Mouse (Mus musculus) embryonic facial prominence, embryonic 11.5 days (tissue): ENCODE data around the gene Ank3. TPM values are rescaled to one million over a fixed set of nuclear protein-coding genes. Genes with fewer than 3 reads are reported as not detected.

Source experiments
- ATAC-seq: fragments of 200-750 bp; cut with Nextera tagmentation; replicated peaks from 2 replicates; pipeline ENCODE4 v1.8.0; 2017; ENCODE audit warnings: low read depth; ENCODE audit not compliant: insufficient number of reproducible peaks, low FRiP score, low TSS enrichment
- DNase-seq: peaks from one replicate; pipeline ENCODE4 v3.0.0-alpha.2; 2015; ENCODE audit warnings: low spot score
- H3K27ac ChIP-seq: fragments of 300-500 bp; sonication (generic); replicated peaks from 2 replicates; pipeline ENCODE4 v1.5.1; 2014; ENCODE audit warnings: mild to moderate bottlenecking, low read depth, low read length, control low read depth
- H3K27me3 ChIP-seq: fragments of 300-500 bp; sonication (generic); 2 replicates; pipeline ENCODE4 v1.6.1; 2014; ENCODE audit warnings: mild to moderate bottlenecking, low read length, moderate library complexity, mixed read lengths; ENCODE audit not compliant: control insufficient read depth, insufficient read depth
- H3K36me3 ChIP-seq: fragments of 300-500 bp; sonication (generic); replicated peaks from 2 replicates; pipeline ENCODE4 v1.6.1; 2014; ENCODE audit warnings: low read depth, mild to moderate bottlenecking, low read length, moderate library complexity, mixed read lengths; ENCODE audit not compliant: control insufficient read depth, insufficient read depth
- H3K4me1 ChIP-seq: fragments of 300-500 bp; sonication (generic); 2 replicates; pipeline ENCODE4 v1.6.1; 2014; ENCODE audit warnings: low read length, mixed read lengths; ENCODE audit not compliant: control insufficient read depth, insufficient read depth
- H3K4me2 ChIP-seq: fragments of 300-500 bp; sonication (generic); 2 replicates; pipeline ENCODE4 v1.6.1; 2014; ENCODE audit warnings: low read depth, mild to moderate bottlenecking, control low read depth, low read length, moderate library complexity
- H3K4me3 ChIP-seq: fragments of 300-500 bp; sonication (generic); 2 replicates; pipeline ENCODE4 v1.5.1; 2014; ENCODE audit warnings: low read depth, low read length, control low read depth
- H3K9ac ChIP-seq: fragments of 300-500 bp; sonication (generic); replicated peaks from 2 replicates; pipeline ENCODE4 v1.6.1; 2014; ENCODE audit warnings: mild to moderate bottlenecking, control low read depth, low read length
- H3K9me3 ChIP-seq: fragments of 300-500 bp; sonication (generic); replicated peaks from 2 replicates; pipeline ENCODE4 v1.6.1; 2016; ENCODE audit warnings: mild to moderate bottlenecking, low read length, inconsistent platforms, mixed read lengths; ENCODE audit not compliant: control insufficient read depth
- WGBS: fragments of 180-500 bp; shearing (Covaris S2); extraction: QIAGEN DNeasy Blood & Tissue Kit; methylation state at CpG from one replicate; pipeline ENCODE4 v1.1.7; 2014; 5-methylcytosine and 5-hydroxymethylcytosine counted together
- polyA plus RNA-seq: library from polyadenylated mRNA; unstranded; fragments of >200 nt; fragmentation: Nextera tagmentation; extraction: Ambion mirVana; gene quantifications from 2 replicates; pipeline ENCODE4 v1.2.1, GENCODE M21; 2014

The Ank3 gene
- polyA plus RNA-seq, 1 experiment from 2014 or later: 32.5 TPM

DNA sequence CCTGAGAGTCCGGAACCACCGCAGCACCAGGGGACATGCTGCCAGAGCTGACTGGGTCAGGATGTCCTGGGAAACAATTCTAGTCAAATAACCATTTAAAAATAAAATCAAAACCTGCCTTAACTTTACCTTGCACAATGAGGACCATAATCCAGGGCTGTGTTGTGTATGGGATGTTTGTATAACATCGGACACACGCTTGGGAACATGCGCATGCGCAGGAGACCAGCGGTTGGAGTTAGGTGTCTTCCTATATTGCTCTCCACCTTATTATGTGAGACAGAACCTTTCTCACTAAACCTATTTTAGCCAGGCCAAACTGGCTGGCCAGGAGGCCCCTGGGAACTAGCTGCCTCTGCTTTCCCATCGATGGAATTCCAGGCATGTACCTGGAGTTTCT, 13.4 kb upstream of the Ank3 start:
- Histone ChIP-seq H3K27me3 (no peaks in the 10 kb centered on the region), H3K9ac (no peak overlapping the region), H3K4me1 (no peaks in the 10 kb centered on the region), H3K36me3 (no peaks in the 10 kb centered on the region), H3K4me3 (no peak overlapping the region), H3K4me2 (no peak overlapping the region), H3K27ac (no peak overlapping the region), H3K9me3 (no peaks in the 10 kb centered on the region; the same call in 1 of the 2 replicates)
- DNase-seq (no peak), ATAC-seq (no peak)
- 87% methylated on average over 8 of the region's 8 CpGs for WGBS

GRCm38 (mm10) chr10:69386767-69387166, 11.8 kb upstream of the Ank3 start:
- Histone ChIP-seq H3K9me3 (no peaks in the 10 kb centered on the region; the same call in 1 of the 2 replicates), H3K36me3 (no peaks in the 10 kb centered on the region), H3K27ac (no peak overlapping the region), H3K4me2 (no peak overlapping the region), H3K27me3 (no peaks in the 10 kb centered on the region), H3K4me3 (no peak overlapping the region), H3K9ac (no peak overlapping the region), H3K4me1 (no peaks in the 10 kb centered on the region)
- DNase-seq (no peak), ATAC-seq (no peak)
- 79% methylated on average over 8 of the region's 8 CpGs for WGBS

GRCm38 (mm10) chr10:69389511-69389910, 9.1 kb upstream of the Ank3 start:
- Histone ChIP-seq H3K9me3 (no peaks in the 10 kb centered on the region; the same call in 1 of the 2 replicates), H3K27ac (no peak overlapping the region), H3K27me3 (no peaks in the 10 kb centered on the region), H3K36me3 (no peaks in the 10 kb centered on the region), H3K4me3 (no peak overlapping the region), H3K9ac (no peak overlapping the region), H3K4me1 (no peaks in the 10 kb centered on the region), H3K4me2 (no peak overlapping the region)
- WGBS: 88% methylated on average over 4 of the region's 4 CpGs
- no peak for ATAC-seq
- no peak for DNase-seq

DNA sequence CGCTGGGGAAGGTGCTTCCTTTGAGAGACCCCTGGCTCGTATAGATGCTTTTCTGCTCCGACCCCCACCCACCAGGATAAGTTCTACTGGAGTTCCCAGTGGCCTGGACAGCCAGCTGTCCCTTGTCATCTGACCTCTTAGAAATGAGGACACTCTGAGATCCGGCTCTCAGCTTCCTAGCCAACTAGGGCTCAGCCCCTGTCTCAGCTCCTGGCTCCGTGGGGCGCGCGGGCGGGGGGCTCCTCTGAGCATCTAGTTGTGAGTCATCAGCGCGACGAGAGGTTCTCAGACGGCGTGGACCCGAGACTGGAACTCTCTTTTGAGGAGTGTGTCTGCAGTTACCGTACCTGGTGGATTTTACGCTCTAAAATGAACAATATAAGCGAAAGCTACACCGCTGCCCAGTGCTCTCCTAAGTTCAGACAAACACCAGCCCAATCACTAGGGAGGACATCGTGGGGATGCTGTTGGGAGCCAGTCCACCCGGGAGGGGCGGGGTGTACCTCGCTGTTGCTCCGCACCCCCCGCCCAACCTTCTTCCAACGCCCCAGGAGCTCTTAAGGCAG, 293 bp upstream of the Ank3 start:
- Histone ChIP-seq H3K27ac (no peak overlapping the region), H3K27me3 (peaks cover 21% of the 10 kb centered on the region), H3K4me2 (peak overlapping the region; percentile 100), H3K36me3 (no peaks in the 10 kb centered on the region), H3K4me3 (peak overlapping the region; percentile 65), H3K4me1 (peaks cover 6% of the 10 kb centered on the region; the same call in 1 of the 2 replicates), H3K9ac (peak overlapping the region; percentile 13; the same call in 1 of the 2 replicates), H3K9me3 (no peaks in the 10 kb centered on the region)
- DNase-seq (peak; percentile 30), ATAC-seq (peak; percentile 50; the same call in 1 of the 2 replicates)
- WGBS: 1% methylated on average over 26 of the region's 26 CpGs

- Histone ChIP-seq H3K9me3 (no peaks in the 10 kb centered on the region), H3K27ac (no peak overlapping the region), H3K36me3 (no peaks in the 10 kb centered on the region), H3K4me3 (peak overlapping the region; percentile 65), H3K27me3 (peaks cover 21% of the 10 kb centered on the region), H3K9ac (no peak overlapping the region; the same call in 1 of the 2 replicates), H3K4me1 (peaks cover 6% of the 10 kb centered on the region; the same call in 1 of the 2 replicates), H3K4me2 (peak overlapping the region; percentile 100)
- WGBS: 3% methylated on average over 17 of the region's 17 CpGs
- no peak for ATAC-seq
- DNase-seq: peak; percentile 54
Measured at GRCm38 (mm10) chr10:69399814-69400385, 1.3 kb downstream of the Ank3 start.

DNA sequence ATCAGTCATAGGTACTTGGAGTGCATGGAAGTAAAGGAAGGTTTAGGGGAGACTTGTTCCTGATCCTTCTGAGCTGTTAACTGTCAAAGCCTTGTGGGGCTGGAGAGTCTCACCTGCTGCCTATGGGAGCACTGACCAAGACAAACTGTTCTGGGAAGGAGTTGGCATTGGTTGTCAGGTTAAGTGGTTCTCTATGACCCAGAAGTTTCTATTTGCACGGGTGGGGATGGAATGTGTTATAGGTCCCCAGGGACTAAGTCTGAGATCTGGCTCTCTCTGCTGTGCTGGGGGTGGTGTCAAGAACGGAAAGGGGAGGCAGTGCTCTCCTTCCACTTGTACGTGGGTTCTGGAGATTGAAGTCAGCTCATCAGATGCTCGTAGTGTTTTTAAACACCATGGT, 6.9 kb downstream of the Ank3 start:
- Histone ChIP-seq H3K9me3 (no peaks in the 10 kb centered on the region), H3K36me3 (no peaks in the 10 kb centered on the region), H3K27me3 (no peaks in the 10 kb centered on the region), H3K4me2 (no peak overlapping the region), H3K4me3 (no peak overlapping the region), H3K4me1 (no peaks in the 10 kb centered on the region), H3K9ac (no peak overlapping the region), H3K27ac (no peak overlapping the region)
- no peak for ATAC-seq
- no peak for DNase-seq
- WGBS: 70% methylated on average over 4 of the region's 4 CpGs

- 69% methylated on average over 12 of the region's 12 CpGs for WGBS
- no peak overlapping the region for H3K4me2 ChIP-seq
- no peaks in the 10 kb centered on the region for H3K9me3 ChIP-seq
- no peaks in the 10 kb centered on the region for H3K4me1 ChIP-seq
- no peak overlapping the region for H3K4me3 ChIP-seq
- no peak overlapping the region for H3K27ac ChIP-seq
- H3K9ac ChIP-seq: no peak overlapping the region
- no peaks in the 10 kb centered on the region for H3K36me3 ChIP-seq
- DNase-seq (no peak), ATAC-seq (no peak)
- H3K27me3 ChIP-seq: no peaks in the 10 kb centered on the region
Measured at GRCm38 (mm10) chr10:69414888-69415287, 16.3 kb downstream of the Ank3 start.

DNA sequence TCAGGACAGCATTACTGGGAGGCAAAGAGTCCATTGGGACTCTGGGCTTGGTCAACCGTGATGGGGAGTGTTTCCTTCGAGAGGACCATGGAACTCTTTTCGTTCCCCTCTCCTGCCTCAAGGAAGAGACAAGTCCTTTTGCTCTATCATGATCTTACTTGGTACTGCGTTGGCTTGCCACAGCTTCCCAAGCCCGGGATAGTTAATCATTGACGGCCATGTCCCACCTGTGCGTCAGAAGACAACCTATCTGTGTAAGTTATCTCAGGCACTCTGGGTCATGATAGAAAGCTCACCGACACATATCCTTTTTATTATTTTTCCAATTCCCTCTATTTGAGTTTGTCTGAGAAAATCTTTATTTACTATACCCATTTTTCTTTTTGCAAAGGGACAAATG, 20.1 kb downstream of the Ank3 start:
- no peak overlapping the region for H3K9ac ChIP-seq
- WGBS: 87% methylated on average over 8 of the region's 8 CpGs
- H3K4me1 ChIP-seq: no peaks in the 10 kb centered on the region
- no peak overlapping the region for H3K4me2 ChIP-seq
- H3K4me3 ChIP-seq: no peak overlapping the region
- no peaks in the 10 kb centered on the region for H3K9me3 ChIP-seq
- H3K36me3 ChIP-seq: no peaks in the 10 kb centered on the region
- H3K27me3 ChIP-seq: no peaks in the 10 kb centered on the region
- no peak overlapping the region for H3K27ac ChIP-seq
- no peak for DNase-seq
- ATAC-seq: no peak
